Mouse (Mus musculus): ENCODE measurements around the gene Rrnad1.

GRCm38 (mm10) chr3:87930078-87930795 is at the start of gene Rrnad1, which contains the start of gene Isg20l2:
- no peak for TF ChIP-seq GATA1 (IDR thresholded peaks at IDR 0.05; ENCODE audit: borderline replicate concordance, low read length)
- 0 out of 2 replicates have a peak, but pooled peaks have one; percentile 8 for TF ChIP-seq CTCF (IDR thresholded peaks at IDR 0.05; ENCODE audit: low read depth, low read length)
- TF ChIP-seq TAL1 (conservative IDR thresholded peaks at IDR 0.05; ENCODE audit: low read depth, low read length): no peak
- TF ChIP-seq POLR2AphosphoS5 (IDR thresholded peaks at IDR 0.05; ENCODE audit: insufficient replicate concordance, low read depth, low read length): no peak

All from G1E (cell line).